Mouse (Mus musculus) intestine, postnatal 0 days (tissue): ENCODE measurements at regions not wholly inside any gene's neighbourhood (a gene's known extent, or its start where the extent isn't known, plus 50 kb on each side); places are given as distances from the start of the nearest gene placed in this dataset.

Source experiments
- ATAC-seq: fragments of 200-750 bp; cut with Nextera tagmentation; 2 replicates; pipeline ENCODE4 v1.8.0; 2017; ENCODE audit warnings: mild to moderate bottlenecking, moderate TSS enrichment, moderate library complexity
- H3K27ac ChIP-seq: fragments of 300-500 bp; sonication (generic); 2 replicates; pipeline ENCODE4 v1.5.1; 2014; ENCODE audit warnings: mild to moderate bottlenecking, low read depth, low read length, moderate library complexity
- H3K27me3 ChIP-seq: fragments of 300-500 bp; sonication (generic); replicated peaks from 2 replicates; pipeline ENCODE4 v1.6.1; 2014; ENCODE audit warnings: low read length, mixed read lengths; ENCODE audit not compliant: control insufficient read depth, insufficient read depth
- H3K36me3 ChIP-seq: fragments of 300-500 bp; sonication (generic); 2 replicates; pipeline ENCODE4 v1.6.1; 2014; ENCODE audit warnings: mild to moderate bottlenecking, moderate library complexity; ENCODE audit not compliant: control insufficient read depth, insufficient read depth
- H3K4me1 ChIP-seq: fragments of 300-500 bp; sonication (generic); replicated peaks from 2 replicates; pipeline ENCODE4 v1.6.1; 2014; ENCODE audit warnings: antibody characterized with exemption, low read length, mixed read lengths; ENCODE audit not compliant: control insufficient read depth, insufficient read depth
- H3K4me2 ChIP-seq: fragments of 300-500 bp; sonication (generic); replicated peaks from 2 replicates; pipeline ENCODE4 v1.6.1; 2014; ENCODE audit warnings: low read depth, mild to moderate bottlenecking, moderate library complexity
- H3K4me3 ChIP-seq: fragments of 300-500 bp; sonication (generic); 2 replicates; pipeline ENCODE4 v1.5.1; 2014; ENCODE audit warnings: low read depth, low read length
- H3K9ac ChIP-seq: fragments of 300-500 bp; sonication (generic); 2 replicates; pipeline ENCODE4 v1.6.1; 2014; ENCODE audit warnings: mild to moderate bottlenecking, low read depth, low read length
- H3K9me3 ChIP-seq: fragments of 300-500 bp; sonication (generic); 2 replicates; pipeline ENCODE4 v1.6.1; 2016; ENCODE audit warnings: mixed run types; ENCODE audit not compliant: control insufficient read depth
- CTCF ChIP-seq: sonication (generic); IDR thresholded peaks from 2 replicates; pipeline ENCODE4 v1.5.1; 2016; ENCODE audit warnings: low read depth, mild to moderate bottlenecking, control low read depth, antibody characterized with exemption, moderate library complexity
- WGBS: fragments of 180-500 bp; shearing (Covaris S2); extraction: QIAGEN DNeasy Blood & Tissue Kit; methylation state at CpG from one replicate; pipeline ENCODE4 v1.1.7; 2014; 5-methylcytosine and 5-hydroxymethylcytosine counted together

- H3K27me3 ChIP-seq = no peaks in the 10 kb centered on the region
- ATAC-seq = no peak
- H3K27ac ChIP-seq = no peak overlapping the region
- no peaks in the 10 kb centered on the region for H3K9me3 ChIP-seq
- H3K36me3 ChIP-seq = no peaks in the 10 kb centered on the region
- no peak overlapping the region for H3K4me3 ChIP-seq
- H3K4me2 ChIP-seq = no peak overlapping the region
- H3K9ac ChIP-seq = no peak overlapping the region
- WGBS = 17% methylated on average over 3 of the region's 3 CpGs
- TF ChIP-seq CTCF = no peak
- no peaks in the 10 kb centered on the region for H3K4me1 ChIP-seq
Measured at GRCm38 (mm10) chr15:56858134-56858533, 619.3 kb downstream of the Slc22a22 start.

GRCm38 (mm10) chr15:56856057-56856456 lies 621.4 kb downstream of the Slc22a22 start:
- no peaks in the 10 kb centered on the region for H3K36me3 ChIP-seq
- H3K9ac ChIP-seq = no peak overlapping the region
- H3K4me1 ChIP-seq = no peaks in the 10 kb centered on the region
- H3K27me3 ChIP-seq = no peaks in the 10 kb centered on the region
- H3K4me3 ChIP-seq = no peak overlapping the region
- peak; percentile 89 for TF ChIP-seq CTCF
- H3K9me3 ChIP-seq = no peaks in the 10 kb centered on the region
- WGBS = 12% methylated on average over 2 of the region's 2 CpGs
- H3K4me2 ChIP-seq = no peak overlapping the region
- H3K27ac ChIP-seq = no peak overlapping the region
- ATAC-seq = no peak

- no peak for ATAC-seq
- no peak for TF ChIP-seq CTCF
- H3K4me3 ChIP-seq = no peak overlapping the region
- no peaks in the 10 kb centered on the region for H3K4me1 ChIP-seq
- H3K9ac ChIP-seq = no peak overlapping the region
- H3K36me3 ChIP-seq = no peaks in the 10 kb centered on the region
- H3K27ac ChIP-seq = no peak overlapping the region
- no peak overlapping the region for H3K4me2 ChIP-seq
- no peaks in the 10 kb centered on the region for H3K27me3 ChIP-seq
- no peaks in the 10 kb centered on the region for H3K9me3 ChIP-seq
- 70% methylated on average over 5 of the region's 5 CpGs for WGBS
Measured at GRCm38 (mm10) chr15:56853106-56853505, 624.3 kb downstream of the Slc22a22 start.

GRCm38 (mm10) chr15:56847469-56848128 lies 629.8 kb downstream of the Slc22a22 start:
- no peak overlapping the region for H3K4me2 ChIP-seq
- no peaks in the 10 kb centered on the region for H3K36me3 ChIP-seq
- no peaks in the 10 kb centered on the region for H3K4me1 ChIP-seq
- no peak for TF ChIP-seq CTCF
- H3K9me3 ChIP-seq = no peaks in the 10 kb centered on the region
- no peak overlapping the region for H3K27ac ChIP-seq
- no peak overlapping the region for H3K9ac ChIP-seq
- H3K27me3 ChIP-seq = no peaks in the 10 kb centered on the region
- 86% methylated on average over 6 of the region's 6 CpGs for WGBS
- ATAC-seq = no peak
- H3K4me3 ChIP-seq = no peak overlapping the region

GRCm38 (mm10) chr15:56844574-56844973 lies 632.9 kb downstream of the Slc22a22 start:
- Histone ChIP-seq H3K27me3 (no peaks in the 10 kb centered on the region), H3K9me3 (no peaks in the 10 kb centered on the region), H3K4me3 (no peak overlapping the region), H3K27ac (no peak overlapping the region), H3K36me3 (no peaks in the 10 kb centered on the region), H3K4me2 (no peak overlapping the region), H3K4me1 (no peaks in the 10 kb centered on the region), H3K9ac (no peak overlapping the region)
- WGBS = 7% methylated on average over 1 of the region's 1 CpGs
- TF ChIP-seq CTCF = no peak
- ATAC-seq = no peak

- Histone ChIP-seq H3K27ac (no peak overlapping the region), H3K9me3 (no peaks in the 10 kb centered on the region), H3K4me2 (no peak overlapping the region), H3K4me3 (no peak overlapping the region), H3K4me1 (no peaks in the 10 kb centered on the region), H3K9ac (no peak overlapping the region), H3K27me3 (no peaks in the 10 kb centered on the region), H3K36me3 (no peaks in the 10 kb centered on the region)
- ATAC-seq = no peak
- TF ChIP-seq CTCF = no peak
- 94% methylated on average over 3 of the region's 3 CpGs for WGBS
Measured at GRCm38 (mm10) chr15:56841516-56841915, 635.9 kb downstream of the Slc22a22 start.

GRCm38 (mm10) chr15:56837292-56837691 lies 640.1 kb downstream of the Slc22a22 start:
- ATAC-seq = no peak
- Histone ChIP-seq H3K36me3 (no peaks in the 10 kb centered on the region), H3K4me2 (no peak overlapping the region), H3K27me3 (no peaks in the 10 kb centered on the region), H3K9me3 (no peaks in the 10 kb centered on the region), H3K4me1 (no peaks in the 10 kb centered on the region), H3K4me3 (no peak overlapping the region), H3K9ac (no peak overlapping the region), H3K27ac (no peak overlapping the region)
- WGBS = 96% methylated on average over 1 of the region's 1 CpGs
- no peak for TF ChIP-seq CTCF
